23 mouse cellular contexts compared by ENCODE assay signal in genomic region chr10:39000951-39001350, GRCm38 (mm10). TPM values are rescaled to one million over a fixed set of nuclear protein-coding genes. Genes with fewer than 3 reads are reported as not detected.
DNase-seq lines count a peak whose midpoint lies in the region; ATAC-seq lines count a peak whose summit lies in the region.
"Had no signal": no experiment of that assay in that cellular context is flagged by ENCODE, and none has a peak within 500 bp of the region (broad histone marks: within the 10 kb centered on the region; RNA-seq: fewer than 3 reads in every experiment).

No protein-coding gene starts in this region.

- 0 out of 2 replicates have a peak overlapping the region, but pooled peaks have one; percentile 1 for H3K27ac ChIP-seq in embryonic facial prominence, embryonic 15.5 days (replicated peaks)
- H3K27ac ChIP-seq in embryonic facial prominence, embryonic 10.5 days (replicated peaks): no peak overlapping the region
- H3K27ac ChIP-seq in kidney, embryonic 16.5 days (ENCODE audit: low read length): no peak overlapping the region
- H3K27ac ChIP-seq: embryonic facial prominence, embryonic 13.5 days; forebrain, embryonic 13.5 days; gastrocnemius, adult 2 months; hindbrain, embryonic 10.5 days; midbrain, embryonic 12.5 days; neural tube, embryonic 15.5 days had no signal

- WGBS in embryonic facial prominence, embryonic 15.5 days: 81% methylated on average over 4 of the region's 4 CpGs
- 86% methylated on average over 4 of the region's 4 CpGs for WGBS in embryonic facial prominence, embryonic 10.5 days
- 71% methylated on average over 4 of the region's 4 CpGs for WGBS in kidney, embryonic 16.5 days

- no peaks in the 10 kb centered on the region for H3K9me3 ChIP-seq in embryonic facial prominence, embryonic 15.5 days (replicated peaks)
- H3K9me3 ChIP-seq in embryonic facial prominence, embryonic 10.5 days: no peaks in the 10 kb centered on the region
- no peaks in the 10 kb centered on the region for H3K9me3 ChIP-seq in kidney, embryonic 16.5 days (ENCODE audit: low read length)
- H3K9me3 ChIP-seq: embryonic facial prominence, embryonic 13.5 days; forebrain, embryonic 13.5 days; hindbrain, embryonic 10.5 days; midbrain, embryonic 12.5 days; neural tube, embryonic 15.5 days had no signal

- ATAC-seq in embryonic facial prominence, embryonic 15.5 days (ENCODE audit: insufficient number of reproducible peaks, low FRiP score, low TSS enrichment, low read depth): no peak
- no peak for ATAC-seq in kidney, embryonic 16.5 days (ENCODE audit: low FRiP score, low TSS enrichment)
- ATAC-seq in frontal cortex, adult (ENCODE audit: low TSS enrichment): no peak
- ATAC-seq: activated CD4-positive, CD25-positive, alpha-beta regulatory T cell, adult 4 months; forebrain, embryonic 13.5 days; hindbrain, embryonic 16.5 days; liver, postnatal 0 days had no signal

- peaks cover 4% of the 10 kb centered on the region for H3K36me3 ChIP-seq in embryonic facial prominence, embryonic 15.5 days
- no peaks in the 10 kb centered on the region for H3K36me3 ChIP-seq in embryonic facial prominence, embryonic 10.5 days (replicated peaks)
- H3K36me3 ChIP-seq in kidney, embryonic 16.5 days (ENCODE audit: insufficient read depth, low read length): no peaks in the 10 kb centered on the region
- H3K36me3 ChIP-seq: hindbrain, embryonic 10.5 days; midbrain, embryonic 12.5 days; neural tube, embryonic 15.5 days had no signal

- no peak for DNase-seq in embryonic facial prominence, embryonic 10.5 days (ENCODE audit: low spot score)
- peak; percentile 43 for DNase-seq in kidney, postnatal 10 days
- DNase-seq in testis, postnatal 10 days (ENCODE audit: low spot score): peak; percentile 61
- DNase-seq in testis, postnatal 14 days (ENCODE audit: low spot score): no peak
- DNase-seq in cerebellum, adult 8-10 months: no peak
- DNase-seq: cerebellum, adult 18-20 months; cerebellum, postnatal 25 days; gastrocnemius, adult 2 months; liver, postnatal 0 days; lung, postnatal 10 days; retina, postnatal 1 day; thymus, postnatal 25 days had no signal

- peaks cover 12% of the 10 kb centered on the region for H3K4me1 ChIP-seq in embryonic facial prominence, embryonic 15.5 days
- H3K4me1 ChIP-seq in embryonic facial prominence, embryonic 10.5 days: 0 out of 2 replicates have a peak, but pooled peaks cover 4% of the 10 kb centered on the region
- H3K4me1 ChIP-seq in kidney, embryonic 16.5 days (ENCODE audit: insufficient read depth, low read length): no peaks in the 10 kb centered on the region
- H3K4me1 ChIP-seq: forebrain, embryonic 13.5 days; hindbrain, embryonic 10.5 days; midbrain, embryonic 12.5 days; neural tube, embryonic 15.5 days had no signal

- no peak overlapping the region for H3K9ac ChIP-seq in embryonic facial prominence, embryonic 15.5 days
- no peak overlapping the region for H3K9ac ChIP-seq in kidney, embryonic 16.5 days (replicated peaks; ENCODE audit: low read length)
- H3K9ac ChIP-seq: embryonic facial prominence, embryonic 13.5 days; forebrain, embryonic 13.5 days; liver, postnatal 0 days; midbrain, embryonic 12.5 days; neural tube, embryonic 15.5 days had no signal

- H3K4me3 ChIP-seq in embryonic facial prominence, embryonic 15.5 days (replicated peaks): no peak overlapping the region
- no peak overlapping the region for H3K4me3 ChIP-seq in embryonic facial prominence, embryonic 10.5 days
- no peak overlapping the region for H3K4me3 ChIP-seq in kidney, embryonic 16.5 days (ENCODE audit: low read length)
- H3K4me3 ChIP-seq: embryonic facial prominence, embryonic 13.5 days; forebrain, embryonic 13.5 days; gastrocnemius, adult 2 months; hindbrain, embryonic 10.5 days; midbrain, embryonic 12.5 days; neural tube, embryonic 15.5 days had no signal

- H3K4me2 ChIP-seq in embryonic facial prominence, embryonic 15.5 days (replicated peaks): no peak overlapping the region
- H3K4me2 ChIP-seq in kidney, embryonic 16.5 days (replicated peaks; ENCODE audit: low read depth, low read length): no peak overlapping the region
- H3K4me2 ChIP-seq: embryonic facial prominence, embryonic 13.5 days; forebrain, embryonic 13.5 days; heart, embryonic 11.5 days; midbrain, embryonic 12.5 days; neural tube, embryonic 15.5 days had no signal

- H3K27me3 ChIP-seq in embryonic facial prominence, embryonic 15.5 days: no peaks in the 10 kb centered on the region
- H3K27me3 ChIP-seq in embryonic facial prominence, embryonic 10.5 days (replicated peaks; ENCODE audit: low read depth, poor library complexity, severe bottlenecking): no peaks in the 10 kb centered on the region
- H3K27me3 ChIP-seq in kidney, embryonic 16.5 days (ENCODE audit: insufficient read depth, low read length): no peaks in the 10 kb centered on the region
- H3K27me3 ChIP-seq: embryonic facial prominence, embryonic 13.5 days; forebrain, embryonic 13.5 days; midbrain, embryonic 12.5 days; neural tube, embryonic 15.5 days had no signal

RNA-seq across cellular contexts. Expression of gene Lama4, which starts 35.6 kb away (rescaled TPM):
- polyA plus RNA-seq in embryonic facial prominence, embryonic 15.5 days (2015; fragmentation: Nextera tagmentation; extraction: Ambion mirVana): 94.2 and 95.1 TPM in 2 replicates
- polyA plus RNA-seq in embryonic facial prominence, embryonic 10.5 days (2016; fragmentation: Nextera tagmentation; extraction: Ambion mirVana): 19.9 and 25.3 TPM in 2 replicates
- 72.3 and 78.7 TPM in 2 replicates for polyA plus RNA-seq in kidney, embryonic 16.5 days (2015; fragmentation: Nextera tagmentation; extraction: Ambion mirVana)

Comparison
In these comparisons a context has a peak if more than half of its experiments do, and no peak if none do; other contexts are left out.
1. DNase-seq: peak in kidney, postnatal 10 days (single experiment) and testis, postnatal 10 days (single experiment); none in embryonic facial prominence, embryonic 10.5 days (single experiment), testis, postnatal 14 days (single experiment) and cerebellum, adult 8-10 months (single experiment).